Mouse (Mus musculus) layer of hippocampus, adult 18-20 months (tissue): ENCODE measurements around the gene Nod1. TPM values are rescaled to one million over a fixed set of nuclear protein-coding genes. Genes with fewer than 3 reads are reported as not detected.

Source experiments
- DNase-seq, 2 experiments: peaks; one replicate each; pipeline ENCODE4 v3.0.0; 2022; ENCODE audit warnings: low spot score in 2 of 2
- total RNA-seq, 2 experiments: library from RNA; stranded (reverse); gene quantifications; 2 replicates each; pipeline ENCODE4 v1.2.3; 2021

The Nod1 gene
- total RNA-seq, 2 experiments from 2014 or later = 4.3 to 4.8 TPM

DNA sequence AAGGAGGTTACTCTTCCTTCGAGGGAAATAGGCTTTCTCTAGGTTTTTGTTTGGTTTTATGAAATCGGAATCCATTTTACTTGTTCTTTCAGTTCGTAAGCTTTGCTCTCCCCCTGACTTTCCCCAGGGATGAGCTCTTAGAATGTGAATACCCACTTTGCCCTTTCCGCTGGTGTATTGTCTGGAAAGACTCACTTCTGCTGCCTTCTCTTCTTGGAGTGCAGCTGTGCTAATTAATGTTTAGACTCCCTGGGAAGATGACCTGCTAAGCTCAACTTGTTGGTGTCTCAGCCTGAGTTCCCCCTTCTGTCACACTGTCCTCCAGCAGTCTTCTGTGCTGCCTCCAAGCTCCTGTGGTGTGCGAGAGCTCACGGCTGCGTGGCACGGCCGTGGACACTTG, 82.2 kb downstream of the Nod1 start:
- DNase-seq = no peak

DNA sequence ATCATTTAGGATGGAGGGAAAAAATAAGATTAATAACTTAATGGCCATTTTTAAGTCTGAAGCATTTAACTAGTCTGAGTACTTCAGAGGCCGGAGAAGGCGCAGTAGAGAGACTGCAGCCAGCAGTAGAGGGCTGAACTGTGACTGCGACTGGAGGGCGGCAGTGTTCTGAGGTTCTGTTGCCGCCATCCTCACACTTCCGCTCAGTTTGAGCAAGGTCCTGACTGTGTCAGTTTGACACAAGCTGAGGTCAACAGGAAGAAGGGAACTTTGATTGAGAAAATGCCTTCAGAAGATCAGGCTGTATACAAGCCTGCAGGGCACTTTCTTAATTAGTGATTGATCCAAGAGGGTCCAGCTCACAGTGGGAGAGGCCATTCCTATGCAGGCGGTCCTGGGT, 86.2 kb downstream of the Nod1 start:
- DNase-seq = no peak

GRCm38 (mm10) chr6:54883424-54883823, 89.0 kb downstream of the Nod1 start:
- no peak for DNase-seq

- no peak for DNase-seq
Measured at GRCm38 (mm10) chr6:54880086-54880485, 92.3 kb downstream of the Nod1 start.

- no peak for DNase-seq
Measured at GRCm38 (mm10) chr6:54878546-54878945, 93.9 kb downstream of the Nod1 start.

DNA sequence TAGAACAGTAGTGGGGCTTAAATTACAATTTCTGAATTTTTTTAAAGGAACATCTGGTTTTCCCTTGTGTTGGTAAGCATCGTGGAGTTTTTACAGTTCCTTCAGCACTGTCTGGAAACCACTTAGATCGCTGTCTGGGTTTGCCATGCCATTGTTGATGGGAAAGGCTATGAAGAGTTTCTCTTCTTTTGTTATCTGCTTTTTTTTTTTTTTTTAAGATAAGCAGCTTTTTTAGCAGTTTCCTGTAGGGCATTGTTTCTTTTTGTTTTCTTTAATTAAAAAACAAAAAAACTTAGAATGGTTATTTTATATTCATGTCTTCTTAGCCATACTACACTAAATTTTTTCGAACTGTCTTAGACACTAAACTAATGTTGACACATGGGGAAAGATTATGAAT, 94.8 kb downstream of the Nod1 start:
- no peak for DNase-seq

- no peak for DNase-seq
Measured at GRCm38 (mm10) chr6:54876782-54877181, 95.6 kb downstream of the Nod1 start.

Other genes with a start within 250 kb of the Nod1 start
- gene Znrf2, start 155.7 kb downstream of the Nod1 start, total RNA-seq = 10 to 100 TPM; 21.5 to 23.7 TPM
- 10 to 100 TPM; 35.2 to 41.0 TPM for gene Ggct, start 20.3 kb upstream of the Nod1 start, total RNA-seq
- gene Gars, start 65.4 kb upstream of the Nod1 start, total RNA-seq = 100 to 1,000 TPM; 123 to 131 TPM
- 1 to 10 TPM; 2.3 to 4.9 TPM for gene Crhr2, start 160.4 kb upstream of the Nod1 start, total RNA-seq
- 1 to 10 TPM; 1.4 to 1.8 TPM for gene Inmt, start 202.4 kb upstream of the Nod1 start, total RNA-seq
- gene Mindy4, start 230.8 kb upstream of the Nod1 start, total RNA-seq = 10 to 100 TPM in 1 of 2 experiments, 1 to 10 TPM in 1; 9.5 to 12.6 TPM